Mouse (Mus musculus): ENCODE measurements around the gene Hsd17b13.

Gene Hsd17b13

GRCm38 (mm10) chr5:103923755-103924154 is 53.5 kb downstream of the Hsd17b13 start:
- no peak for DNase-seq (ENCODE audit: low read depth)

DNA sequence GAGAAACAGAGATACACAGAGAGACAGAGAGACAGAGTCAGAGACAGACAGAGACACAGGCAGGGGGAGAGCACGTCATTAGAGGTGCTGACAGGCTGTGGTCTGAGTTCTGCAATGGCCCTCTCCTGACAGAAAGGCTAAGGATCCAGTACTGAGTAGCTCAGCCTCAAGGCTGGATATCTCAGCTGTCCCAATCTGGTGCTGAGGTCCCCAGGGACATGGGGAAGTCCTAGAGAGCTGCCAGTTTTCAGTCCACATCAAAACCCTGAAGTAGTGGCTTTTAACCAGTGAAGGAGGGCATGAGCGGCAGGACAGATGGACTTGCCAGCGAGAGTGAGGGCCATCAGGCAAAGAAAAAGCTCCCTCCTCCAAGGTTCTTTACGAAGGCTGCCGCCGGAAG is 54.1 kb downstream of the Hsd17b13 start:
- no peak for DNase-seq (ENCODE audit: low read depth)

DNA sequence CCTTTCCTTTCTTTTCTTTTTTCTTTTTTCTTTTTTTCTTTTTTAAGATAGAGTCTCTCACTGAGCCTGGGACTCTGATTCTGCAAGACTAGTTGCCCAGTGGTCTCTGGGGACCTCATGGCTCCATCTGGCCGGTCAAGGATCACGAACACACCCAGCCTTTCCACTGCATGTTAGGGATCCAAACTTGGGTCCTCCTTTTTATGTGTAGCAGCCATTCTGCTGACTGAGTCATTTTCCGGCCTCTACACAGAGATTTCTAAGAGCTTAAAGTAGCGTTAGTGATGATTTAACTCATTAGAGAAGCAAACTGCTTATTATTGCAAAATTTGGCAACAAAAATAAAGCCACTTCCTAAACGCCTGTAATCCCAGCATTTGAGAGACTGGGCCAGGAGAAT is 54.8 kb downstream of the Hsd17b13 start:
- no peak for DNase-seq (ENCODE audit: low read depth)

GRCm38 (mm10) chr5:103919497-103919896 is 57.7 kb downstream of the Hsd17b13 start:
- DNase-seq (ENCODE audit: low read depth) = no peak

- DNase-seq (ENCODE audit: low read depth) = no peak
Observed at GRCm38 (mm10) chr5:103918233-103918632, 59.0 kb downstream of the Hsd17b13 start.

DNA sequence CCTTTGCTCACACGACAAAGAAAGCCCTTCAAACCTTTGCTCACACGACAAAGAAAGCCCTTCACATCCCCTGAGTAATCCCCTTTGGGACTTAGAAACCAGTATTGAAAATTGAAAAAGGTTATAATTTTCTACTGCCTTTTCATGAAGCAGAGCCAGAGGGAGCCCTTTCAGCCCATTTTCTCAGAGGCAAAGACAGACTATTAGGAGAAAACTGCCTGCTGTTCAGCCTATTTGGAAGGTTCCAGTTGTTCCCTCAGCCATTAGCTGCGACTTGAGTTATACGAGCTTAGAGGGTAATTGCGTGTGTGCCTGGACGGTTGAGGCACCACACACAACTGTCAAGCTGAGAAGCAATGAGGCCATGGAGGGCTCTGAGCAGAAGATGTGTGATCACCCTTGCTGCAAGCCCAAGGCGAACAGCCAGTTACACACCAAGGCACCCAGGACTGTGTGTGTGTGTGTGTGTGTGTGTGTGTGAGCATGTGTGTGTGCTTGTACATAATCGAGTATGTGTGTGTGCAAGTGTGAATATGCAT is 59.8 kb downstream of the Hsd17b13 start:
- DNase-seq (ENCODE audit: low read depth) = no peak

GRCm38 (mm10) chr5:103916595-103917356 is 60.4 kb downstream of the Hsd17b13 start:
- no peak for DNase-seq (ENCODE audit: low read depth)

GRCm38 (mm10) chr5:103914335-103915226 is 62.6 kb downstream of the Hsd17b13 start:
- DNase-seq (ENCODE audit: low read depth) = no peak

DNA sequence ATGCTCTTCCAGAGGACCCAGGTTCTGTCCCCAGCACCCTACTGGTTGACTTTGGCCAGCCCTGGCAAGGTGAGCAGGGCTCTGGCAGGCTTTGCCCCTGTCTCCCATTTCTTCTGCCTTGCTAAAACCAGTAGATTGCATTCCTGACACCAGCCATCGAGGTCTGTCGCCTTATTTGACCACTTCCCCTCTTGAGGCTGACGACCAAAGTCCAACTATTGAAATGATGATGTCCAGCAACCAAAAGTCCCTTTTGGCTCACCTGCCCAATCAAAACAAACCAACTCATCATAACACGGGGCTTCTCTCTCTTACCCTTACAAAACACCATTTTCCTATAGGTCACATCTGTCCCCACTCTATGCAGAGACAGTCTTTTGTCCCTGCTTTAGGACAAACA is 64.1 kb downstream of the Hsd17b13 start:
- DNase-seq (ENCODE audit: low read depth) = no peak

- DNase-seq (ENCODE audit: low read depth) = no peak
Observed at GRCm38 (mm10) chr5:103911555-103911954, 65.7 kb downstream of the Hsd17b13 start.

- peak; percentile 83 for DNase-seq (ENCODE audit: low read depth)
Observed at GRCm38 (mm10) chr5:103910748-103911409, 66.3 kb downstream of the Hsd17b13 start, which contains the start of gene Klhl8. TSS of gene Klhl8 (minus strand) at chr5:103911259.

DNA sequence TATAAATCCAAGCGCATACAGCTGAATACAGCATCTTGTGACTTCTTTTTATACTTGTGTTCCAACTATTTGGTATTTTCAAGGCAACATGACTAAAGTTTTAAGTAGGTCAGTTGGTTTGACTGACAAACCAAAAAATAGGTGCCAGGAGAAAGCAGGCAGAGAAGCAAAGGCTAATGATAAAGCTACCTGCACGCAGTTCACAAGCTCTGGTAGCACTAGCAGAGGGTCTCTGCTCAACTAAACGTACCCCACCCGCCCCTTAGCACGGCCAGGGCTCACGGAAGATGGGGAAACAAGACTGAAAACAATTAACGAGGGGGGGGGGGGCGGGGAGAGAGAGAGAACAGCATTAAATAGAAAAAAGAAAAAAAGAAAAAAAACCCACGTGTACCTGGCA is 67.1 kb downstream of the Hsd17b13 start:
- DNase-seq (ENCODE audit: low read depth) = no peak

DNA sequence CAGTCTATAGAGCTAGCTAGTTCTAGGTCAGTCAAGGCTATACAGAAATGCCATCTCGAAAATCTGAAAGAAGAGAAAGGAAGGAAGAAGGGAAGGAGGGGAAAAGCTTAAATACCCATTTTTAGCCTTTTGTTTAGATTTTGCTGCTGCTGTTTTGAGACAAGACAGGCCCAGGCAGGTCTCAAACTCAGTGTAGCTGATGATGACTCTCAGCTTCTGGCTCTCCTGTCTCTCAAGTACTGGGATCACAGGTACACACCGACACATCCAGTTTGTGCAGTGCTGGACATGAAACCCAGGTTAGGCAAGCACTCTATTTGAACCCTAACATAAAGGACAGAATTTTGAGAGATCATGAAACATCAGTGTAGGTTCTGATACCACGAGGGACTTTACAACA is 67.7 kb downstream of the Hsd17b13 start:
- no peak for DNase-seq (ENCODE audit: low read depth)

GRCm38 (mm10) chr5:103908851-103909250 is 68.4 kb downstream of the Hsd17b13 start:
- no peak for DNase-seq (ENCODE audit: low read depth)

GRCm38 (mm10) chr5:103907844-103908243 is 69.4 kb downstream of the Hsd17b13 start:
- DNase-seq (ENCODE audit: low read depth) = no peak

DNA sequence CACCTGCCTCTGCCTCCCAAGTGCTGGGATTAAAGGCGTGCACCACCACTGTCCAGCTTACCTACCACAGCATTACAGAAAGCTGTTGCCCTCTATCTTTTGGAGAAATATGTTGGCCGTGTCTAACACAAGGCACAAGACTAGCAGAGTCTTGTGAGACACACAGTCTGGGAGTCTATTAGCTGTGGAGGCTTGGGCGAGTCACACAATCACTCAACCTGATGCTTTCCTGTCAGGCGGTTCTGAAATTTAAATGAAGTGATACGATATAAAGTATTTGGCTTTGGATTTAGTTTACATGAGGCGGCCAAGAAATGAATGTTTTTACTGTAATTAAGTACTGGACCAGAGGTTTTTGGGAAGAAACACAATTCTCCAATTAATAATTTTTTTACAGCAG is 71.0 kb downstream of the Hsd17b13 start:
- DNase-seq (ENCODE audit: low read depth) = no peak
